Mouse (Mus musculus): ENCODE measurements around the gene Pax7. TPM values are rescaled to one million over a fixed set of nuclear protein-coding genes. Genes with fewer than 3 reads are reported as not detected.

Gene Pax7
- polyA plus RNA-seq, 1 experiment from 2014 or later = not detected

DNA sequence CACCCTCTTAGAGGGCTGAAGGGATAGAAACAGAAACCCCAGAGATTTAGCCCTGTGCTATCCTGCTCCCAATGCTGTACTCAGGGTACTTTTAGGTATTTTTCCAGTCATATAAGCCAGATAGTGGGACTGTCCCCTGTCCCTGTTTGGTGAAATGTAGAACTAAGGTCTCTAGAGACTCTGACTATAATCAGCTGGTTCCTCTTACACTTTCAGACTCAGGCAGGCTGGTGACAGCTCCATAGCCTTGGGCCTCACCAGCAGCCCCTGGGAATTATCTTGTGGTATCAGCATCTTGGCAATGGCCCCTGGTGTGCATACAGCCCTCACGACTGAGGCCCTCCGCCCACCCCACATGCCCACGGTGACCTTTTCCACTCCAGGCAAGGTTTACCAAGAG is 89.7 kb downstream of the Pax7 start:
- H3K27ac ChIP-seq (ENCODE audit: low read depth, low read length) = no peak overlapping the region
- H3K27me3 ChIP-seq (replicated peaks; ENCODE audit: control insufficient read depth, insufficient read depth, low read length) = no peaks in the 10 kb centered on the region
- ATAC-seq = no peak
- no peaks in the 10 kb centered on the region for H3K36me3 ChIP-seq (ENCODE audit: control insufficient read depth, insufficient read depth)
- H3K9me3 ChIP-seq (ENCODE audit: control insufficient read depth) = no peaks in the 10 kb centered on the region
- WGBS = 38% methylated on average over 3 of the region's 3 CpGs
- no peak overlapping the region for H3K4me3 ChIP-seq (ENCODE audit: low read depth, low read length)
- H3K4me2 ChIP-seq (replicated peaks; ENCODE audit: low read depth) = no peak overlapping the region
- no peak for TF ChIP-seq CTCF (IDR thresholded peaks at IDR 0.05; ENCODE audit: low read depth)
- H3K4me1 ChIP-seq (replicated peaks; ENCODE audit: control insufficient read depth, insufficient read depth, low read length) = no peaks in the 10 kb centered on the region
- no peak overlapping the region for H3K9ac ChIP-seq (ENCODE audit: low read depth, low read length)

DNA sequence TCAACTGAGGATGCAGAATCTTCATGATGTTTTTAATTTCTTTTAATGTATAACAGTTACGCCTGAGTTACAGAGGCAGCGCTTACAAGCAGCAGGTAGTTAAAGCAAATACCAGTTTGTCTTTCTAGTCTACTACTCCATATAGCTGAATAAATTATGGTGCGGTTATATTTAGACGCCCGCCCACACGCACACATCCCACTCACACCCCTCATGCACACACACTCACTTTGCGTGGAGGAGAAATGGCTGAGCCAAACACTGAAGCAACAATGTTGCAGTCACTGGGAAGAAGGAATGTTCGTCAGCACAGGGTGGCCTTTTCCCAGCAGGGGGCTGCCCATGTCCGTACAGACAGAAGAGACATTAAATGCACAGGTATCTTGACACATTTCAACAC is 96.3 kb downstream of the Pax7 start:
- H3K36me3 ChIP-seq (ENCODE audit: control insufficient read depth, insufficient read depth) = no peaks in the 10 kb centered on the region
- H3K27ac ChIP-seq (ENCODE audit: low read depth, low read length) = no peak overlapping the region
- 89% methylated on average over 9 of the region's 9 CpGs for WGBS
- H3K4me3 ChIP-seq (ENCODE audit: low read depth, low read length) = no peak overlapping the region
- no peak overlapping the region for H3K4me2 ChIP-seq (replicated peaks; ENCODE audit: low read depth)
- H3K27me3 ChIP-seq (replicated peaks; ENCODE audit: control insufficient read depth, insufficient read depth, low read length) = no peaks in the 10 kb centered on the region
- no peaks in the 10 kb centered on the region for H3K9me3 ChIP-seq (ENCODE audit: control insufficient read depth)
- no peak for ATAC-seq
- no peak for TF ChIP-seq CTCF (IDR thresholded peaks at IDR 0.05; ENCODE audit: low read depth)
- no peak overlapping the region for H3K9ac ChIP-seq (ENCODE audit: low read depth, low read length)
- no peaks in the 10 kb centered on the region for H3K4me1 ChIP-seq (replicated peaks; ENCODE audit: control insufficient read depth, insufficient read depth, low read length)

- Histone ChIP-seq H3K4me1 (replicated peaks; ENCODE audit: control insufficient read depth, insufficient read depth, low read length) (no peaks in the 10 kb centered on the region), H3K4me3 (ENCODE audit: low read depth, low read length) (no peak overlapping the region), H3K9me3 (ENCODE audit: control insufficient read depth) (no peaks in the 10 kb centered on the region), H3K27me3 (replicated peaks; ENCODE audit: control insufficient read depth, insufficient read depth, low read length) (no peaks in the 10 kb centered on the region), H3K4me2 (replicated peaks; ENCODE audit: low read depth) (no peak overlapping the region), H3K9ac (ENCODE audit: low read depth, low read length) (no peak overlapping the region), H3K27ac (ENCODE audit: low read depth, low read length) (no peak overlapping the region), H3K36me3 (ENCODE audit: control insufficient read depth, insufficient read depth) (no peaks in the 10 kb centered on the region)
- ATAC-seq = no peak
- WGBS = 61% methylated on average over 2 of the region's 2 CpGs
- no peak for TF ChIP-seq CTCF (IDR thresholded peaks at IDR 0.05; ENCODE audit: low read depth)
These were observed 106.2 kb downstream of the Pax7 start for GRCm38 (mm10) chr4:139727101-139727500.

DNA sequence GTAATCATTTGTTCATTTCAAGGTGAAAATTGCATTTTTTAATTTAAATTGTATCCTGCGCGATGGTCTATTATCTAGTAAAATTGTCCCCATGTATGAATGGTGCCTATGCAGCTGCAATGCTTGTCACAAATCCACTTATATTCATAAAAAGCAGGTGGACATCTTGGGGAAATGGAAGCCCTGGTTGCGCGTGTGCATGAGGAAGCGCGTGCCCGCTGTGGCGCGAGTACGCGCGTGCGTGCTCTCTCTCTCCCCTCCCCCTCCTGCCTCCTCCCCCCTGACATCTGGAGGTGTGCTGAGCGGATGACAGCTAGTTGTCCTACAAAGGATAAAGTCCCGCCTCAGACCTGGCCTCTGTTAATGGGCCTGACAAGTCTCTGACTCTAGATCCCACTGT is 107.9 kb downstream of the Pax7 start:
- TF ChIP-seq CTCF (IDR thresholded peaks at IDR 0.05; ENCODE audit: low read depth) = no peak
- Histone ChIP-seq H3K27ac (ENCODE audit: low read depth, low read length) (no peak overlapping the region), H3K4me1 (replicated peaks; ENCODE audit: control insufficient read depth, insufficient read depth, low read length) (no peaks in the 10 kb centered on the region), H3K9ac (ENCODE audit: low read depth, low read length) (no peak overlapping the region), H3K9me3 (ENCODE audit: control insufficient read depth) (no peaks in the 10 kb centered on the region), H3K36me3 (ENCODE audit: control insufficient read depth, insufficient read depth) (no peaks in the 10 kb centered on the region), H3K4me3 (ENCODE audit: low read depth, low read length) (no peak overlapping the region), H3K27me3 (replicated peaks; ENCODE audit: control insufficient read depth, insufficient read depth, low read length) (no peaks in the 10 kb centered on the region), H3K4me2 (replicated peaks; ENCODE audit: low read depth) (no peak overlapping the region)
- 55% methylated on average over 15 of the region's 15 CpGs for WGBS
- ATAC-seq = no peak

DNA sequence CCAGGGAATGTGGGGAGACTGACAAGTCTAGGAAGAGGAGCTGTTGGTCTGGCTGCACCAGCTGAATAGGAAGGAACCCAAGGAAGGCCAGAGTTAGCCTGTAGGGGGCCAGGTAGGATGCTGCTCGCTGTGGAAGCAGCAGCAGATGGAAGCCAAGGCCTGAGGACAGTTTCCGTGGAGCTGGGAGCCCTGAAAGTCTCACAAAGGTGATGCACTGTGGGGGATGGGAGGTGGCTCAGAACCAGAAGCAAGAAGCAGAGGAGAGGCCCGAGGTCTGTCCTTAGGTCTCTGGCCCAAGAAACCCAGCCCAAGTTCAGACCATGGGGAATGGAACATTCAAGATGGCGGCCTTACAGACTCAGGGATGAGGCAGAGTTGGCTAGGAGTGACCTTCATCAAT is 109.0 kb downstream of the Pax7 start:
- Histone ChIP-seq H3K27me3 (replicated peaks; ENCODE audit: control insufficient read depth, insufficient read depth, low read length) (no peaks in the 10 kb centered on the region), H3K4me1 (replicated peaks; ENCODE audit: control insufficient read depth, insufficient read depth, low read length) (no peaks in the 10 kb centered on the region), H3K4me2 (replicated peaks; ENCODE audit: low read depth) (no peak overlapping the region), H3K9me3 (ENCODE audit: control insufficient read depth) (no peaks in the 10 kb centered on the region), H3K9ac (ENCODE audit: low read depth, low read length) (no peak overlapping the region), H3K4me3 (ENCODE audit: low read depth, low read length) (no peak overlapping the region), H3K36me3 (ENCODE audit: control insufficient read depth, insufficient read depth) (no peaks in the 10 kb centered on the region), H3K27ac (ENCODE audit: low read depth, low read length) (no peak overlapping the region)
- no peak for ATAC-seq
- TF ChIP-seq CTCF (IDR thresholded peaks at IDR 0.05; ENCODE audit: low read depth) = no peak
- 51% methylated on average over 4 of the region's 4 CpGs for WGBS

DNA sequence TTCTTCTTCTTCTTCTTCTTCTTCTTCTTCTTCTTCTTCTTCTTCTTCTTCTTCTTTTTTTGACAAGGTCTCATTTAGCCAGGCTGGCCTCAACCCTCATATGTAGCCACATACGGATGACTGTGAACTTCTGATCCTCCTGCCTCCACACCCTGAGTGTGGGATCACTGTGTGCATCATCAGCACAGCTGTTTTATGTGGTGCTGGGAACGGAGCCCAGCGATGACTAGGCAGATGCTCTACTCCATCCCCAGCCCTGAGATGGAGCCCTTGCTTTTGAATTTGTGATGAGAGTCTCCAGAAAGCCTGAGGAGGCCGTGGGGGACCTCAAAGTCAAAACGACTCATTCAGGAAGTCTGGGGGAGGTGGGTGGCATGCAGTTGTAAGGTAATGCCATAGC is 114.3 kb downstream of the Pax7 start:
- no peak overlapping the region for H3K9ac ChIP-seq (ENCODE audit: low read depth, low read length)
- H3K4me3 ChIP-seq (ENCODE audit: low read depth, low read length) = no peak overlapping the region
- no peaks in the 10 kb centered on the region for H3K9me3 ChIP-seq (ENCODE audit: control insufficient read depth)
- no peak for TF ChIP-seq CTCF (IDR thresholded peaks at IDR 0.05; ENCODE audit: low read depth)
- no peak overlapping the region for H3K4me2 ChIP-seq (replicated peaks; ENCODE audit: low read depth)
- no peaks in the 10 kb centered on the region for H3K27me3 ChIP-seq (replicated peaks; ENCODE audit: control insufficient read depth, insufficient read depth, low read length)
- 78% methylated on average over 5 of the region's 5 CpGs for WGBS
- ATAC-seq = no peak
- H3K36me3 ChIP-seq (ENCODE audit: control insufficient read depth, insufficient read depth) = no peaks in the 10 kb centered on the region
- H3K4me1 ChIP-seq (replicated peaks; ENCODE audit: control insufficient read depth, insufficient read depth, low read length) = no peaks in the 10 kb centered on the region
- H3K27ac ChIP-seq (ENCODE audit: low read depth, low read length) = no peak overlapping the region

GRCm38 (mm10) chr4:139716477-139717169 is 116.7 kb downstream of the Pax7 start:
- H3K4me1 ChIP-seq (replicated peaks; ENCODE audit: control insufficient read depth, insufficient read depth, low read length) = no peaks in the 10 kb centered on the region
- H3K27ac ChIP-seq (ENCODE audit: low read depth, low read length) = no peak overlapping the region
- no peaks in the 10 kb centered on the region for H3K9me3 ChIP-seq (ENCODE audit: control insufficient read depth)
- no peaks in the 10 kb centered on the region for H3K27me3 ChIP-seq (replicated peaks; ENCODE audit: control insufficient read depth, insufficient read depth, low read length)
- no peak for TF ChIP-seq CTCF (IDR thresholded peaks at IDR 0.05; ENCODE audit: low read depth)
- no peaks in the 10 kb centered on the region for H3K36me3 ChIP-seq (ENCODE audit: control insufficient read depth, insufficient read depth)
- 80% methylated on average over 10 of the region's 10 CpGs for WGBS
- no peak overlapping the region for H3K4me2 ChIP-seq (replicated peaks; ENCODE audit: low read depth)
- no peak for ATAC-seq
- H3K9ac ChIP-seq (ENCODE audit: low read depth, low read length) = no peak overlapping the region
- no peak overlapping the region for H3K4me3 ChIP-seq (ENCODE audit: low read depth, low read length)
